Mouse (Mus musculus): ENCODE data around the gene Fgfr2. TPM values are rescaled to one million over a fixed set of nuclear protein-coding genes. Genes with fewer than 3 reads are reported as not detected.

Gene Fgfr2
- polyA plus RNA-seq, 2 experiments from 2014 or later = not detected

DNA sequence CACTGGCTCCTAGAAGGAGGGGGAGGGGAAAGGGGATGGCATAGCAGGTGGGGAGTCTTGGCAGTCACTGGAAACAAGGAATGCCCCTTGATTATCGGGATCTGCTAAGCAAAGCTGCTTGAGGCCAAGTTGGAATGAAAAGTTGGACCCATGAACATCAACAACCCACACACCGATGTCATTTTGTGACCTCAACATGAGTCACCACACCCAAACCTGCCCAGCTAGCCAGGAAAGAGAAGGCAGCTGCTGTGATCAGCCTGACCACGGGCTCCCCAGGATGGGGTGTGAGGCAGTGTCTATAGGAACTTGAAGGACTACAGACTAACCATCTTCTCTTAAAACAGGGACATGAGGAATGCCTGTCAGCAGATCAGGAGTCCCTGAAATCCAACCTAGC, 37.7 kb downstream of the Fgfr2 start:
- ATAC-seq = no peak

DNA sequence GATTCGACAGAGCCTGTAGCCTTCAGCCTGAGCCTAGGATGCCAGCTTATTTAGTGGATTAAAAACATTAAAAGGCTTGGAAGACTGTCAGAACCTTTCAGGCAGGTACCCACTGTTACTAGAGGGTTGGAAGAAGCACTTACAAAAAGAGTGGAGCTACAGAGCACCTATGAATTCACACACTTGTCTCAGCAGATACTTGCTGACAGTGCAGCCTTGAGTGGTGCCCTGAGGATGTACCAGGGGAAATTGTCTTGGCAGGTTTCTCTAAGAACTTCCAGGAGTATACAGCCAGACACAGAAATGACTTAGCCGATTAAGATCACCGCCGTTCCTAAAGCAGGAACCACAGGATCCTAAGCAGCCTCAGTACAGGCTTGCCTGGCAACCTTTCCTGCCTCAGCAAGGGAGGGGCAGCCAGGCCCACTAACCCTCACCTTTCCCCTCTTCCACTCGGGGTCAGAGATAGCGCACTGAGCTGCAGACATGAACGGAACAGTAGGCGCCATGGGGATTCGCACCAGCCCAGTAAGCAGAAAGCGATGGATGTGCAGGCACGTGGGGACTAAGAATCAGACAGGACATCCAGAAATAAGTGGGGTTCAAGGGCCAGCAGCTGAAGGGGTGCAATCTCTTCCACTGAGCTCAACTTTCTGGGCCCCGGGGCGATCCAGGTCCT, 39.1 kb downstream of the Fgfr2 start:
- ATAC-seq = no peak

DNA sequence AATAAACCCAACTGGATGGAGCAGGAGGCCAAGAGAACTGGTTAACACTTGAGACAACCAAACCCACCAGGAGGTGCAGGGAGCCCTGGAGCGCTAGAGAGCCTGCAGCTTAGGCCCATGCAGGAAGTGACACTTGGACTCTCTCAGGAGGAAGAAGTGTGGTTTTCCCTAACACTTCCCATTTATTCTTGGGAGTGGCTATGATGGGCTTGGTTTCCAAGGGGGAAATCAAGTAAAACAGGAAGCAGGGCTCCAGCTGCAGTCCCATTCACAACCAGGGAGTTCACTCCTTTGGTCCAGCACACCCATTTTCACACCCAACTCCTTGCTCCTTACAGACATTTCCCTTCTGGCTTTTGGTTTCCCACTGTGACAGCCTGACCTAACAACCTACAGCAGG, 44.2 kb downstream of the Fgfr2 start:
- no peak for ATAC-seq

DNA sequence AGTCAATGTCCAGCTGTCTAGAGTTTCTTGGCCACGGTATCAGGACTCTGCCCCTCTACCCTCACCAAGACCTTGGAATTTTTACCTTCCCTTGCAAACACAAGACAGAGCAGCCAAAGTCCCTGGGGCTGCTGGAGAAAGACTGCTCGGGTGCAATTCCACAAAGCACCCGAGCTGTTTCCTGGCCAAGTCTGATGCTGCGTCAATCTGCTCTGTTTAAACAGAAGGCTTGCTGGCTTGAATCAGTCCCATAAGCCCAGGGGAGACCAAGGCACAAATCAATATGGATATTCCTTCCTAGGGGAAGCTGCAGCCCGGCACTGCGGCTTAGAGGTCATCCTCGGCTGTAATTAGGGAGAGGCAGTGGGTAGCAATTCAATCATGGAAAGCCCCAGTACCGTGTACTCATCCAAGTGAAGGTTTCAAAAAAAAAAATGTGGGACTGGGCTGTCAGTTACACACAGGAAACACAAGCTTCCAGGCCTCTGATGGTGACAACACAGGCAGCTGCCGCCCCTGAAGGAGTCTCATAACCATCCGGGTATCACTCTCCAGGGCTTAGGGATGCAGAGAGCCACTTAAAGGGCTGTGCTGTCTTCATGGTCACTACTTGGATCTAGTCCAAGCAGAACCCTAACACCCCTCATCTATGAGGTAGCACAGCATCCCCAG, 48.6 kb downstream of the Fgfr2 start:
- ATAC-seq = no peak

DNA sequence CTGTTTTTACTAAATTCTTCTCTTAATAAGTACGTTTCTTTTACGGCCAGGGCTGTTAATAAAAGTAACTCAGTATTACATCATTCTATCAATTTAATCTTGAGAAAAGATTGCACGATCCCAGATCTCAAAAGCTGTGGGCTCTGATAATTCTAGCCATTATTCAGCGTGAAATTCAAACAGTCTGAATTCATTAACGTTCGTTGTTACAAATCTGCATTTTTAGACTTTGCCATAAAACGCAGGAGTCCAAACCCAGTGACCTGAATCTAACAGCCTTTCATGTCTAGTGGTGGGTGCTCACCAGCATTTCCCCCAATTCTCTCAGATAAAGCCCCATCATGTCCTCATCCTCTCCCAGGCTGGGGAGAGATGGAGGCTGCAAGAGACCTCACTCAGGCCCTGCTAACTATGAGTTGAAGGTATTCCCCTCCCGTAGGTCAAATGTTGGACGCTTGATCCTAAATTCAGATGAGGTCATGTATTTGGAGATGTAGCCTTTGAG, 50.0 kb downstream of the Fgfr2 start:
- ATAC-seq = no peak

DNA sequence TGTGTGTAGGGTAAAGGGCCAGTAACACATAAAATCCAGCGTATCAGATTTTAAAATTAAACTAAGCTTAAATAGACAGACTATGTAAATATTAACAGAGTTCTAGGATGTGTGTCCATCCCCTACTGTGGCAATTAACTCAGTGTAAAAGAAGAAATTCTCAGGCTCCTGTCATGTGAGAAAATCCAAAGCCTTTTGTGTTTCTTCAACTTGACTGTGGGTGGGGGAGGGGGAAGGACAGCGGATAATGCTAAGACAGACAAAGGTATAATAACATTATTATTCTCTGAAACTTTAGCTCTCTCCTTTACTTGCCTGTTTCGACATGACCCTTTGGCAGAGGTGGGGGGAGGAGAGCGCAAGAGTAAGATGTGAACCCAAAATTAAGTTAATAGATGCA, 50.6 kb downstream of the Fgfr2 start:
- ATAC-seq = no peak

DNA sequence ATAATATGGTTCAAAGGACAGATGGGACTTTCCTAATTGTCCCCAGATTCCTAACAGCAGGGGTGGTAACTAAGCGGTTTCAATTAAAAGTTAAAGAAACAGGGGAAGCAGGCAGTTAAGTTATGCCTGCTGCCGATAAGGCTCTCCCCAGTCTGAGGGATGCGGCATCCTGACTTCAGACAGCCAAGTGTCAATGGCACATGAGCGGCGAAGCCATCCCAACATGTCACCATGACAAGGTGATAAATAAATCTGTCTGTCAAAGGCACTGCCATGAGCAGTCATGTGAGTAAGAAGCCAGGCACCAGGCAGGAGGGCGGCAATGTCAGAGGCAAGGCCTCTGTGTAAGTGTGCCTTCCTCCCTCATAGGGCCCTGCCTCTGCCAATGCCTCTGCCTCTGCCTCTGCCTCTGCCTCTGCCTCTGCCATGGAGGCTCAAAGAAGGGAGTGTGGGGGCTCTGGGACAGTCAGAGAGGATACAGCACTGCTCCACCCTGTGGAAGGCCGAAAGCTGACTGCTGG, 55.8 kb downstream of the Fgfr2 start:
- ATAC-seq = no peak

DNA sequence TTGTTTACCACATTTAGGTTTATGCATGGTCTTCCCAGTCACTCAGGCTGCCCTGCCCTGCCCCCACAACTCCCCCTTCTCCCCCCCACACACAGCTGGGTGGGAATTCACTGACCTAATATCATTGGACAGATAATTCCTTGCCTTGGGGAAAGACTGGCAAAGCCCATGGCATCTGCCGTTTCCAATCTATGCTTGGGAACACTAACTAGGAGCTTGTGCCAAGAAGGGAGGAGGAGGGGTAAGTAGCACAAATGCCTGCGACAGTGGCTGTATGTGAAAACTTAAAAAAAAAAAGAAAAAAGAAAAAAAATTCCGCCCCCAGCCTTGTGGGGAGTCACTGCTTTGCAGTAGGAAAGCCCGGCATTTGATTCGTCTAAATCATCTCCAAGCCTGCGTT, 56.4 kb downstream of the Fgfr2 start:
- no peak for ATAC-seq

DNA sequence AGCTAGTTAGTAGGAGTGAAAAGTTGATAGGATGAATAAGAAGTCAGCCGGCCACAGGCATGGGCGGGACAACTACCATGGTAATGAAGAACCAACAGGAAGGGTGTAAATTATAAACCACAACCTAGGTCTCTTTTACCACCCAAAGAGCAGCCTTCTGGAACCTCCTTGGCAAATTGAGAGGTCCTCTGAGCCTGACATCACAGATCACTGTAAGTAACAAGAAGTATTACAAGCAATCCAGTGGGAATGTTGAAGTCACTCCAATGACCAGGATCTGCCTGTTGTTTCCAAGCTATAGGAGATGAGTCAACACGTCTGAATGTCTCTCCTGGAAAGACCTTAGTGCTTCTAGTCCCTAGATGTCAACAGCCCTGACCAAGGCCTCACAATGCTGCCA, 61.1 kb downstream of the Fgfr2 start:
- no peak for ATAC-seq

DNA sequence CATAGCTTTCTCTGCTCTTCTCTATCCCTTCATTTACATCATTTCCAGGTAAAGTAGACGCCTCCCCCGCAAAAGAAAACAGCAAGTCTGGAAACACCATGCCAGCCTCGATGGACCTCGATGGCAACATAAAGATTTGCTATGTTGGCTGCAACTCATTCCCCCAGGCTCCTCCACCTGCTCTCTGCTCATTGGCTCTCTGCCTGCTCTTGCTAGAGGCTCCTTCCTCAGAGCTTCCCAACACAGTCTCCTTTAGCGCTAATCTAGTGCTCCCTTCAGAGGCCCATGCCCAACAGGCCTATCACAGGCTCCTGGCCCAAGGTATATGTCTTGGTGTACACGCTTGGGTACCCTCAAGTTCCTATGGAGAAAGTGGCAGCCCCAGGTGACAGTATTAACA, 63.0 kb downstream of the Fgfr2 start:
- no peak for ATAC-seq

DNA sequence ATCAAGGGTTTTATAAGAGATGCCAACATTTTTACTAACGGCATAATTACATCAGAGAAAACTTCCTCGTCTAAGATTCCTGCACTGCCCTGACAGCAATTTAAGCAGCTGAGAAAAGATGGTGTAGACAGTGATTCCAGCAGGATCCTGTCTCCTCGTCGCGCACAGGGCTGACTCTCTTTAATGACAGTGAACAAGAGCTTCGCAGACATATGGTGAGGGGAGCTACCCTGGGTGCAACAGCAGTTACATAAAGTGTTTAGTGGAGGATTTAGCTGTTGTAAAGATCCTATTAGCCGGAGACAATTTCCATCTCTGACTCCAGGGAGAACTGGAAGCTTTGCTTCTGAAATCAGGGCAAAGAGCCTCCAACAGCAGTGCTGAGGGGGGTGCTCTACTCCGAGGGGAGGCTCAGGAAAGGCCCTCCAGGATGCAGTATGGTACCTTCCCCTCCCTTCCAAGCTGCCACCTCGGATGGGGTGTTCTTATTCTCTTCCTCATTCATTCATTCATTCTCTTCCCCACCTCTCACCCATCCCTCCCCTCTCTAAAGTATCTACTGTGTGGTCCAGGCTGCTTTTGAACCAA, 63.5 kb downstream of the Fgfr2 start:
- ATAC-seq = no peak

DNA sequence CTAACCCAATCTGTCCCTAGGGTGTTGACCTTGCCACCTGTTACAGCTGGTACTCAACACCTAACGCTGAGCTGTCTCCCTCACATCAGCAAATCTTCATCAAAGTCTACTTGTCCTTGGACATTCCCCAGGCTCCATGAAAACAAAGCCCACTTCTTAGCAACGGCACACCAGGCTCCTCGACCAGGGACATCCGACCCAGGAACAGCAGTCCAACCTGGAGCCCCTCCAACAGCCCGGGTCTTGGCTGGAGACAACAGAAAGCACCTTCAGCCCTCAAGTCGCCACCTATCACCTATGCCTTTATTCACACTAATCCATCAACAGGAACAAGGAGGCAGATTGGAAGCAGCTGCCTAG, 64.0 kb downstream of the Fgfr2 start:
- no peak for ATAC-seq

DNA sequence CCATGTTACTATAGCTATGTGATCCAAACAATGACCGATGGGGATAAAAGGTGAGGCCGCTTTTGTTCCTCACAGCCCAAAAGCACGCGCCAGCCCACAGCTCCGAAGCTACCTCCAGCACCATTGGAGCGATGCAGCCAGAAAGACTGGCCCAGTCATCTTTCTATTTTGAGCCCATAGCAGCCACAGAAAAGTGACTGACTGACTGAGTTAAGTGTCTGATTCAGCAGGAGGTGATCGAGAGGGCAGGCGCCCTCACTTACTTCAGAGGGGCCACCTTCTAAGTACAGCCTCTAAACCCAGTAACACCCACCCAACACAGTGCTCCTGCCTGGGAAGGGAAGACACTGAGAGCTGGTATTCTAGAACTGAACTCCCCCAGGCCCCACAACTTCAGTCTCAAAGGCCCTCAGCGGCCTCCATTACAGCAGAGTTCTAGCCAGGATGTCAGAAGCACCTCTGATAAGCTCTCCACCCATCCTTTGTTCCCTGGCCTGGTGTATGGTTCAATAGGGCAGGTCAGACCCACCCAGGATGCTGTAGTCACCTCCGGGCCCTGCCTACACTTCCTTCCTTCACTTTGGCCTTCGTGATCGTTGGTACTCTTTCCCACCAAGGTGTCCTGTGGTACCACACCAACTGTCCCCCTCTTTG, 64.5 kb downstream of the Fgfr2 start:
- ATAC-seq = no peak

DNA sequence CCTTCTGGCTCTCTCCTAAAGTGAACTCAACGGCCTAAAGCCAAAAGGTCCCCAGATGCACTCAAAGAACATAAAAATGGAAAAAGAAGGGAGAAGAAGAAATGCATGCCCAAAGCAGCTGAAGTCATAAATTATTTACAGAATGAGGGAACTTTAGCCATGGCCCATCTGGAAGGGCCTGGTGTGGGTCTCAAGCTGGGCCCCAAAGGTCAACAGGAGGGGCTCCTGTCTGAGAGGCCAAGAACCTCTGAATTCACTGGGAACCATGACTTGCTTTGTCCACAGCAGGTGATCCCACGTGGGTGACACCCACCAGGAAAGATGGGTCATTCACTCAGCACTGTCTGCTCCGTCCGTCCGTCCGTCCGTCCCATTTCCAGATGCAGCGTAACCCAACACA, 66.2 kb downstream of the Fgfr2 start:
- no peak for ATAC-seq

DNA sequence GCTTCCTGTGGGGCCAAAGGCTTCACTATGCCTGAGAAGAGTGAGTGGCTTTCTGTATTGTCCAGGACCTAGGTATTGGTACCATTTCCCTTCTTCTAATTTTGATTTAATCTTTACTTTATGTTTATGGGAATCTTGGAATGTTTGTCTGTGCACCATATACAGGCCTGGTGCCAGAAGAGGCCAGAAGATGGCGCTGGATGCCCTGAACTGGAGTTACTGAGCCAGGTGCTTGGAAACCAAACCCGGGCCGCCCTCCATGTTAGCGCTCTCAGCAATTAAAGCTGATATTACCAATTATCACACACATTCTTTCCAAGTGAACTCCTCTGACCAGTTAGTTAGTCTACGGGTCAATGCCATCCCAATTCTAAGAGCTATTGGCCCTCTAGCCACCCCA, 68.7 kb downstream of the Fgfr2 start:
- ATAC-seq = no peak

DNA sequence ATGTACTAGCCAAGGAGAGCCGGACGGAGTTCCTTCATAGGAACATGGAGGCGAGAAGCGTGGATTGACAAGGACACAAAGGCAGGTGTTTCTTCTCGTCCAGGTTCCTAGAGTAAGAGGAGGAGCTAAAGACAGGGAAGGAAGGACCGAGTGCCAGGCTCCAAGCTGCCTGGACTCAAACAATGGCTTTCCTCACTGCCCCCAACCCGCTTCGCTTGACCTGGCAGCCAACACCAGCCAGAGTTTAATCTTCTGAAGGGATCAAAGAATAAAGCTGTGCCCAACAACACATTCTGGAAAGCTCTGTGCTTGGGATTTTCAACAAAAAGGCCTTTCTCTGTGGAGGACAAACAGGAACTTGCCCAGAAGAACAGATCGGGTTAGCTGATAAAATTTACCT, 69.4 kb downstream of the Fgfr2 start:
- no peak for ATAC-seq

DNA sequence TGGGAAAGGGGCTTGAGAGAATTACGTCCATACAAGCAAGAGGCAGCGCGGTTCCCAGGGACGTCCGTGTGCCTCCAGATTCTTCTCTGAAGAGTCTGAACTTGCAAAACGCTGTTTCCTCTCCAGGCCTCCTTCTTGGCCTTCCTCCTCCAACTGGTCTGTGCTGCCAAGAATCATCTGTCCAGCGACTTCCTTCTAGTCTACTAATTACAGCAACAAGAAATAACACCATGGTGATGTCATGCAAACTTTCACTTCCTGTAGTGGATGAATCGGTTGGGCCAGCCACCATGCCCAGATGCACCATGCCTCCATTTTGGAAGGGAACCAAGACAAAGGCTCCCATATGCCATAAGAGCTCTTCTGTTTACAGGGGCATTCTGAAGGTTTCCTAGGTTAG, 70.3 kb downstream of the Fgfr2 start:
- no peak for ATAC-seq

DNA sequence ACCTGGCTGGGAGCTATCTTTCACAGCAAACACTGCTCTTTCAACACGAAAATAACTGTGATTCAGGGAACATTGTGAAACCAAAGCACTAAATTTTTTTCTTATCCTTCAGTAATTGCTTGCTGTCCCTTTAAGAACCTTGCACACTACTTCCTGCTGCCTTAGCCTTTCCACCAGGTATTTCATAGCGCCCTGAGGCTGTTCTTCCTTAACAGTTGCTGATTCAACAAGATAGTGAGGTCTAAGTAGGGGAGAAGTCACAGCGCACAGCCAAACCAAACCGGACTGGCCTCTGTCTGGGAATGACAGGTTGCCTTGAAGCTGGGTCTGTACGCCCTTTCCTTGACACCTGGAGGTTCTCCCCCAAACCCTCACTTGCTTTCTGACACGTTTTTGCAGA, 72.5 kb downstream of the Fgfr2 start:
- ATAC-seq = no peak

DNA sequence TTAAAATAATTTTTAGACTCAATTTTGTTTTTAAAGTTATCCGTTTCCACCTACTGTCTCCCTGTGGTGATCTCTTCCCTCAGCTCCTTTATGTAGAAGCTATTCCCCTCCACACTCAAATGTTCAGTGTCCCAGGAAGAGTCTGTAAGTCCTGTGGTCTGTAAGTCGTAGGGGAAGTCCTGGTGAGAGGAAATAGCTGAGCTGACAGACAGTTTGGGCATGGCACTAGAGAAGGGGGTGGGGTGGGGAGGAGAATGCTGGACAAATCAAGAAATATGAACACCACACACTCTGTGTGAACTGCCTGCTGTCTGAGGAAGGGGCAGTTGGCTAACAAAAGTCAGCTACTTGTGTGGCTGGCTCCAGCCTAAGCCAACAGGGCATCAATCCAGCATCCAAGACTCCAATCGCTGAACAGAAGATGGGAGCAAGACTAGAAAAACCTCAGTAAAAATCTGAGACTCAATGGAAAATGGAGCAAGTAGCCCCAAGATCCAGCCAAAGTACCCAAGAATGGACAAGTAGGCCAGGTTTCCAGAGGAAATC, 75.0 kb downstream of the Fgfr2 start:
- ATAC-seq = no peak

DNA sequence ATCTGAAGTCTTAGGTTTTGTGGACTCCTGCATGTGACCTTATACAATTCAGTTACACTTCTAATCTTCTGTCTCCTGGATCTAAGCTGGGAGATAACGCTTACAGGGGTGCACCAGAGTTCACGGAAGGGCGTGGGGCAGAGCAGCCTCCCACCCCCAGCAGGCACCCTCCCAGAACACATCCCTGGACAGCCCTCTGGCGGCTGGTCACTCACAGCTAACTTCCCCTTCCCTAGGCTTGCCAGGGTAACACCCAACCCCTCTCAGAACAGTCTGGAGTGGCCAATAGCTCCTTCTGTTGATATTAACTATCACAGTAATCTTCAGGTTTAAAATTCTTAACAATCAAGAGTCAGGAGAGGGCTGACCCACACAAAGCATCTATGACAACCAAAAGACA, 75.9 kb downstream of the Fgfr2 start:
- ATAC-seq = no peak

DNA sequence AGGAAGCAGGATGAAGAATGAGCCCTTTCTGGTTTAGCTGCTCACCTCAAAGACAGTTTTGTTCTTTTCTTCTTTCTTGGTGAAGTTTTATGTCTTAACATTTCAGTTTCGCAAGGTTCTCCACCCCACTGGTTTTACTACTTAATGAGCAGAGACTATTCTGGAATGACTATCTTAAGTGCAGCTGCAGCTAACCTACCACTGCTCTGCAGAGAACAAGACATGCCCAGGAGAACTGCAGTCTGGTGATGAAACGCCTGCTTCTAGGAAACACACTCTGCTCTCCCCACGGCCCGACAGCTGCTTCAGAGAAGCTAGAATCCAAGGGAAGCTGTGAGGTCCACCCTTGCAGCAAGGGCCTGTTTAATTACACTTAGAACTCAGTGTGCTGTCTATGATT, 78.4 kb downstream of the Fgfr2 start:
- no peak for ATAC-seq

DNA sequence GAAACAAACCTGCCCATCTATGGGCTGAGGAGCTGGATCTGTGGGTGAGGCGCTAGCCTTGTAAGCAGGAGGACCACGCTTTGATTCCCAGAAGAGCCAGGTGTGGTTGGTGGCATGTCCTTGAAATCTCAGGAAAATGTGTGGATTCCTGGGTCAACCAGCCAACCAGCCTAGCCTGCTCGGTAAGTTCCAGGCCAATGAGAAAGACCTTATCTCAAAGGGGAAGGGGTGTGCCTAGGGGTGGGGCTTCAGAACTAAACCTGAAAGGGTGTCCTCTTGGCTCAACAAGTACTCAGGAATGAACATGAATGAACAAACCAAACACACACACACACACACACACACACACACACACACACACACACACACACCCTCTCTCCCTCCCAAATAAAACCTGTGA, 81.4 kb downstream of the Fgfr2 start:
- no peak for ATAC-seq

DNA sequence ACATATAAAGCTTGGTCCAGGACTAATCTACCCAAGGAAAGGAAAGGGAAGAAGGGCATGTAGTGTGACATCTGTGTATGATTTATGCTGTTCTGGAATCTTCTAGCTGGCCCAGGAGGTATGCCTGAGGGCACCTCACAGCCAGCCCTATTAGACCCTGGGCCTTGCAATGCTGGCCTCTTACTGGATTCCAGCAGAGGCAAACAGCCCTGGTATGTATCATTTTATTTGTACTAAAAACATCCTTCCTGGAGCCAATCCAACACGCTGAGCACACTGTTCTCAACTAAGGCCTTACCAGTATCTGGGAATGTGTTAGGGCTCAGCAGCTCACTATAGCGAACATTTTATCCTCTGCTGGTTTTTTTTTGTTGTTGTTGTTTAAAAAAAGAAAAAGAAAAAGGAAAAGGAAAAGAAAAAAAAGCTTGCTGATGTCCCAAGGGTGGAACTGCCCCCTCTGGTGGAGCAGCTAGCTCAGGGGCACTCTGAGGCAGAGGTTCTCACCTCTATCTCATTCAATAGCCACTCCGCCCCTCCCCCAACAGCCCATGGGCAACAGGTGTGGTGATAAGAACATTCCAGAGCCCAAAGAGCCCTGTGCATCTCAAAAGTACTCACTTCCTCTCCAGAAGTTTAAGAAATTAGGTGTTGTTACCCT, 82.3 kb downstream of the Fgfr2 start:
- no peak for ATAC-seq

Measured in CD4-positive, CD25-positive, alpha-beta regulatory T cell, adult 4 months (primary cell).